Mouse (Mus musculus) heart, adult 10 weeks (tissue): ENCODE results near the gene Slc26a1. TPM values are rescaled to one million over a fixed set of nuclear protein-coding genes. Genes with fewer than 3 reads are reported as not detected.

Source experiments
- polyA plus RNA-seq: library from polyadenylated mRNA; stranded (reverse); fragments of 350-450 nt; fragmentation: Illumina TruSeq; extraction: RNeasy Lipid Tissue Mini Kit (QIAGEN cat#74804); gene quantifications from one replicate; pipeline ENCODE4 v1.2.3, GENCODE M21; 2014; ENCODE audit warnings: low read depth, low replicate concordance

The Slc26a1 gene
- not detected for polyA plus RNA-seq

GRCm38 (mm10) chr5:108675251-108675816 is at the start of gene Slc26a1:
Slc26a1 (minus strand) TSS chr5:108675569.

GRCm38 (mm10) chr5:108692271-108692670 is 16.9 kb upstream of the Slc26a1 start, which contains the start of gene Fgfrl1:
Fgfrl1 (plus strand) TSS chr5:108692382.

GRCm38 (mm10) chr5:108668977-108669936 is 6.1 kb downstream of the Slc26a1 start, which contains the start of gene Dgkq:
Dgkq (minus strand) TSS chr5:108669672.

GRCm38 (mm10) chr5:108659698-108660631 is 15.4 kb downstream of the Slc26a1 start, which contains the start of gene Idua:
Idua (plus strand) TSS chr5:108660331.

GRCm38 (mm10) chr5:108629634-108630483 is 45.5 kb downstream of the Slc26a1 start, which contains the start of the genes Gak and Tmem175:
Gak (minus strand) TSS chr5:108629755.
Tmem175 (plus strand) TSS chr5:108629770.

Other genes with a start within 250 kb of the Slc26a1 start
- gene Atp5k, start 241.1 kb downstream of the Slc26a1 start, polyA plus RNA-seq = 3,167 TPM
- 2.4 TPM for gene Mfsd7a, start 226.7 kb downstream of the Slc26a1 start, polyA plus RNA-seq
- gene Pcgf3, start 214.3 kb downstream of the Slc26a1 start, polyA plus RNA-seq = 11.9 TPM
- gene Cplx1, start 125.5 kb downstream of the Slc26a1 start, polyA plus RNA-seq = 0.60 TPM
- gene Gak, start 45.8 kb downstream of the Slc26a1 start, polyA plus RNA-seq = 22.1 TPM
- gene Tmem175, start 45.8 kb downstream of the Slc26a1 start, polyA plus RNA-seq = 12.9 TPM
- gene Idua, start 15.2 kb downstream of the Slc26a1 start, polyA plus RNA-seq = 29.6 TPM
- 11.9 TPM for gene Dgkq, start 5.9 kb downstream of the Slc26a1 start, polyA plus RNA-seq
- gene Fgfrl1, start 16.8 kb upstream of the Slc26a1 start, polyA plus RNA-seq = 18.0 TPM
- gene Rnf212, start 99.4 kb upstream of the Slc26a1 start, polyA plus RNA-seq = not detected
- not detected for gene Tmed11, start 119.8 kb upstream of the Slc26a1 start, polyA plus RNA-seq
- not detected for gene Vmn2r8, start 133.3 kb upstream of the Slc26a1 start, polyA plus RNA-seq
- gene Vmn2r9, start 177.0 kb upstream of the Slc26a1 start, polyA plus RNA-seq = not detected